Mouse (Mus musculus) liver, adult (tissue): Measurements from ENCODE around the gene Hnf4a.

ENCODE experiments used
- GATA4 ChIP-seq: IDR thresholded peaks from 2 replicates; pipeline ENCODE4 v1.6.1; 2014; ENCODE audit warnings: mild to moderate bottlenecking, low read length; ENCODE audit not compliant: insufficient replicate concordance

Gene Hnf4a

DNA sequence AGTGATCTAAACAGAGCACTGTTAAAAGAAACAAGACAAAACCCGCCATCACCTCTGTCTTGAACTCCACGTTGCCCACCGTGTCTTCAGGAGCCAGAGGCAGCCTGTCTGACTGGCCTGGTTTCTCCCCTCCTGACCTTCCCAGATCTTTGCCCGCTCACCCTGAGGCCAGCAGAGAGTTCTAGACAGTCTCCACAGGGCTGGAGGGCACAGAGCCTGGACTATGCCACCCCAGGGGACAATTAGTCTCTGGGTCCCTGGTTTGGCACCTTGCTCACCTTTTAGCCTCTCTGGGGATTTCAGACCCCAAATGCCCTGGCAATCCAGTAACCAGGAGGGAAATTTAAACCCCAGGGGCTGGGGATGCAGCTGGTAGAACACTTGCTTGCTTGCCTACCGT is 30.8 kb downstream of the Hnf4a start:
- no peak for TF ChIP-seq GATA4

DNA sequence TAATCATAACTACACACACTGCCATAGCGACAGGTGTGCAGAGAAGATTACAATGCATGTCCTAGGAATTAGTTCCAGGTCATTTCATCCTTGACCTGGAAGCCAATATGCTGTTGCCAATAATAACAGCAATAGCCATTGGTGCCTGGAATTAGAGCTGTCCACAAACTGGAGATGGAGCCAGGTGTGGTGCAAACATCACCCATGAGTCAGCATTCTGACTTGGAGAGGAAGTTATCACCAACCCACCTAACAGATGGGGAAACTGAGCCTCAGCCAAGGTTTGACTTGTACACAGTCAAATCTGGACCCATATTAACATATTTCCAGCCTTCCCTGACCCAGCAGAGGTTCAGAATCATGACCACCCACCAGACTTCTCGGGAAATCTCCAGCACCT is 31.8 kb downstream of the Hnf4a start:
- no peak for TF ChIP-seq GATA4

DNA sequence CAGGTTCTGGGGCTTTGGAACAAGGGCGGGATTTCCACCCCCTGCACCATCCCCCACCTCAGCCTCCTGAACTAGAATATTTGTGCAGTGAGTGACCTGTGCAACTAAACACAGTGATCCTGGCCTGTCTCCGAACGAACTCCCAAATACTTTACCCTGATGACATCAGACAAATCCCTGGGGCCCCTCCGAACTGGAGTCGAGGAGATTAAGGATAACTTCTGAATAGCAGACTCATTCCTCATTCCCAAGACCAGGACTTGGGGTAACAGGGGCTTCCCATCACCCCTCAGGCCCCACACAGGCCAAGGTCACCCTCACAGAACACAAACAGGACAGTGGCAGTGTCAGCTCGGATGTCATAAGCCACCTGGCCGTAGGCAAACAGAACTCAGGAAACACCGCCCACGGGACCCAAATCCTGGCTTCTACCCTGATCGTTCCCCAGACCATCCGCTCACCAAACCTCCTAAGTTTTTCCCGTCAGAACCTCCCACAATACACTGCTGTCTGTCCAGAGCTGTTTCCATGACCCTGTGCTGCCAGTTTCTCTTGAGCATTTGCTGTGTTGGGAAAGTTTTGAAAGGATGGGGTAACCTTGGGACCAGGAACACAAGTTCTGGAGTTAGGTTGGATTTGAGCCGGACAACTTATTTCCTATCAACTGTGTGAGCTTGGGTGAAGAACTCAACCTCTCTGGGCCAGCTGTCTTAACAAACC is 32.9 kb downstream of the Hnf4a start:
- TF ChIP-seq GATA4 = no peak

DNA sequence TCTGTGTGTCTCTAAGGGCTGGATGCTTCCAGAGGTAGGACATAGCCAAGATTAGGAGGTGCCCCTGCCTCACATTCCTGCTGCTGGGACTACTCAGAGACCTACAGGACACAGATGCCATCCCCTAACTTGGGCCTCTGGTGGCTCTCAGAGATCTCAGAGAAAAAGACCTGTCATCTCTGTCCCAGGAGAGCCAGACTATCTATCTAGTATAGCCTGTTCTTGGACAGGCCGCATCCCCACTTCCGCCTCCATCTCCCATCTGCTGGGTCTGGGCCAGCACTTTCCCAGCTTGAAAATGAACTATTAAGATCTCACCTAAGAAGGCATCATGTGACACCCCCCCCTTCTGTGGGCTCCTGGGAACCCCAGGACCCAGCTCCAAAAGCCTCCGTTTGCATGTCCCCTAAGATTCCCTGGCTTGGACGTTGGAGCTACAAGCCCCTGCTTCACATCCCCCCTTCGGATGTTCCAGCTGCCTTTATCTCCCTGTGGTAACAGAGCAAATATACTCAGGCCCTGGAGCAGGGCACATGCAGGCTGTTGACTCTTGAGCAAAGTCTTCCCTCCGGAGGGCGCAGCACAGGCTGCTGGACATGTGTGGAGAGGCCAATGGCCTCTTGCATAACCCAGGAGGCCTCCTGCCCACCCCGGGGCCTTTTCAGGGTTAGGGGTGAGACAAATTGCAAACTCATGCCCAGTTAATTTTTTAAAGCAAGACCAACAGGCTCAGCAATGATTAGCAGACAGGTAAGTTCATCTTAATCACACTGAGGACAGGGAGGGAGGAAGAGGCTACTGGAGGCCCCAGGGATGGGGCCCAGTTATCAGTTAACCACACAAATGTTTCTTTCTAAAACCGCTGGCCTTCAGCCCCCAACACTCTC is 33.9 kb downstream of the Hnf4a start:
- peak; percentile 80; the same call in 1 of the 2 replicates for TF ChIP-seq GATA4

DNA sequence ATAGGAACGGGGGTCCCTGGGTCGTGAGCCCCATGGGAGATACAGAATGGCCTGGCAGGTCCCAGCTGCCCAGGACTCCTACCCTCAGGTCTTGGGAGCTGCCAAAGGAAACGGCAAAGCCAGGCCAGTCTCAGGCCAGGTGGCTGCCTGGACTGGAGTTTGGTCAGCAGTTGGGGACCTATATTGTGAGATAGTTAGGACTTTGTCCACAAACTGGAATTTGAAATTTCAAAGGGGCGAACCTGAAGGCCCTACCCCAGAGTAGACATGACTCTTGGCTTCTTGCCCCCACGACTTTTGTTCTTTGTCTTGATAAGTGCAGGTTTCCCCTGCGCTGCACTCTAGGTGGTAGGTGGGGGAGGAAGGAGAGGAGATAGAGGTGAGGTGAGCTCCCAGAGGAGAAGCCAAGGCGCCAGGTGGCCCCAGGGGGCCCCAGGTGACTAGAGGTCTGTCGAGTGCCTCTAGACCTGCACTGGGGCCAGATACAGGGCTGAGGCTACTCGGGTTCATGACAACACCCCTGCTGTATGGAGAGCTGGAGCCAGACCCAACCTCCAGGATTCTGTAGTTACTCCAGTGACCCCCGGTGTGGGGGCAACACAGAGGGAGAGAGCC is 35.1 kb downstream of the Hnf4a start:
- no peak for TF ChIP-seq GATA4

DNA sequence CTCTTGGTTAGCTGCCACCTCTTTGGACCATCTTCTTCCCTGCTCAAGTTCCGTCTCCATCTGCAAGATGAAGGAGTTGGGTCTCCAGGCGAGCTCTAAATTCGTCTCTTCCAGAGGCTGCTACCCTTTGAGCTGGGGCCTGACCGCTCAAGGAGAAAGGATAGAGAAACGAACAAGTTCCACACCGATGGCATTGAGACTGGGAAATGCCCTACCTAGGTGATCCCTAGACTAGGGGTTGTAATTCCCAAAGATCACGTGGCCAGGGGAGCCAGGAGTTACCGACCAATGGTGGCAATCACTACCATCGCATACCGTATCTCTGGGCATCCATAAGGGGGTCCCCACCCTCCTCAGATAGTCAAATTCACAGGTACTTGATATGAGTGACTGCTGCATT is 36.1 kb downstream of the Hnf4a start:
- TF ChIP-seq GATA4 = no peak

DNA sequence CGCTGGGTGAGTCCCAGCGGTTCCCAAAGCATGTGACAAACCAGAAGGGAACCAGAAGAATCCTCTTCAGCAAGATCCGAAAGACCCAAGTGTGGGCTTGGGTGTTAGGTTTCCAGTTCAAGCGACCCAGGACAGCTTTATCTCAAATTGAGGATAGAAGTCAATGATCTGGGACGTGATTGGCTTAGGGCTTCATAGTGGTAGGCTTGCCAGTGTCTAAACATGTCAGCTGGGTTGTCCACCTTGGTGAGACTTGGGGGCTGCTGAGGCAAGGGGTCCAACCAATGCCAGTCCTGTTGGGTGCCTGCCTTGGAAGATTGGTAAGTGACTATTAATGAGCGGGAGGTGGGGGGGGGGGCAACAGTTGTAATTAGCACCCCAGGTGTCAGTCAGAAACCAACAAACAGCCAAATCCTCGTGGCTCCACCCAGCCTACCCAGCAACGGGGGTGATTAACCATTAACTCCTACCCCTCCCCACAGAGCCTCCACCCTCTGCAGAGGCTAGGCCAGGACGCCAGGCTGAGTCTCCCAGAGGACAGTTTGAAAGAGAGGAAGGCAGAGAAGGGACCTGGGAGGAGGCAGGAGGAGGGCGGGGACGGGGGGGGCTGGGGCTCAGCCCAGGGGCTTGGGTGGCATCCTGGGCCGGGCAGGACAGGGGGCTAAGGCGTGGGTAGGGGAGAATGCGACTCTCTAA is 40.2 kb downstream of the Hnf4a start:
- no peak for TF ChIP-seq GATA4

DNA sequence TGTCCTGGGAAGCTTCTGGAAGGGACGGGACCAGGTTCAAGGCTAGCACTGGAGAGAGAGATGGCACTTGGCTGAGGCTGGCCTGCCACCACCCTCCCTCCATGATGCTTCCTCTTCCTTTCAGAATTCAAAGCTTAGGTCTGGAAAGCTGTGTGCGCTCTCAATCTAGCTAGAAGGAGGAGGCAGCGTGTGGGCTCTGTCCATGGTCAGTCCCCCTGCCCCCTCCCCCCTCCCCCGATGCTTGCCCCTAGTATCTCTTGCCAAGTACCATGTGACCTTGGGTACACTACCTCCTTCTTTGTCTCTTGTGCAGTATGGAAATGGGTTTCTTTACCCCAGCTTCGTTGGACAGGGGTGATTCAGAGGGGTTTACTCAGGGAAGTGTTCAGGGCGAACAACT is 42.2 kb downstream of the Hnf4a start:
- no peak for TF ChIP-seq GATA4

DNA sequence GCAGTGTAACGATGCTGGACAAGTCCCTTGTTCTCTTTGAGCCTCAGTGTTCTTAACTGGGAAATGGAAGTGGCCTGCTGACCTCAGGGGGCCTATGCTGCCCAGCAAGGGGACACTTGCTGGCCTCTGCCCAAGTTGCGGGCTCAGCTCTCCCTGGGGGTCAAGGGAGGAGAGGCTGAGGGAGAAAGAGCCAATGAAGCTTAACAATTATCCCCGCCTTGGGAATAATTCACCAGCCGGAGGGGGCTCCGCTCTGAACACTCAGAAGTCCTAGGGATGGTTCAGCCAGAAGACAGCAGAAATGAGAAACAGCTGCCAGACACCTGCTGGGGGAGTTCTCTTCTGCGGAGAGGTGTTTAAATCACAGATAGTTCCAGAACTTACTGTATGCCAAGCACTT is 43.2 kb downstream of the Hnf4a start:
- TF ChIP-seq GATA4 = no peak

DNA sequence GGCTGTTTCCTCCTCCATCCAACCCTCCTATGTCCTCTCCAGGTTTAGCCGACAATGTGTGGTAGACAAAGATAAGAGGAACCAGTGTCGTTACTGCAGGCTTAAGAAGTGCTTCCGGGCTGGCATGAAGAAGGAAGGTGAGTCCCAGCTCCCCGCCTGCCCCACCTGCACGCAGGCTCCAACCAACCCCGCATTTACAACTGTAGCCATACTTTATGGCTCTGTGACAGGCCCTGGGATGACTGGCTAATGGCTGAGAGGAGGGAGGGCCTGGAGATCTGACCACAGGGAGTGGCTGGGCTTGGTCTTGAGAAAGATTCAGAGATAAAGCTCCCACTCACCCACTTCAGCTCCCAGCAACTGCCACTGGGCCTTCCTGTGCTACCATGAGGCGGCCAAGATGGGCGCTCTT is 45.9 kb downstream of the Hnf4a start:
- TF ChIP-seq GATA4 = no peak

DNA sequence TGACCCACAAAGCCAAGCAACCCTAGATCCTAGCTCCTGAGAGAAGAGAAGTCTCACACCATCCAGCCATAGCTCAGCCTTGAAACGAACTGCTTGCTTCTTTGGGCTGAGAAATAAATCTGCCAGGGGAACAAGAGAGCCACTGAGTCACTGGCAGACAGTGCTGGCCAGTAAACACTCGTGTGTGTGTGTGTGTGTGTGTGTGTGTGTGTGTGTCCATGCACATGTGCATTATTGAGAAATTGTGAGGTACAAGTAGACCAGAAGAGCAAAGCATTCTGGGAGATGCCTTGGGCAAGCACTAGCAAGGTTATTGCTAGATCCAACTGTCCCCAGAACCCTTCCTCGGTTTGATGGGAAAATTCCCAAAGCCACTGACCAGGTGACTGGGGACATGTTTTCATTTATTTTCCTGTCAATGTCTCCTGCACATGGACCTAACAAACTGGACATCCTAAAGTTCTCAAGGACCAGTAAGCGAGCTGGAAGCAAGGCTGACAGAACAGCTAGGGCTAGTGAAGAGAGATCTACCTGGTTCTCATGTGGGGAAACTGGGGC is 47.9 kb downstream of the Hnf4a start:
- no peak for TF ChIP-seq GATA4

DNA sequence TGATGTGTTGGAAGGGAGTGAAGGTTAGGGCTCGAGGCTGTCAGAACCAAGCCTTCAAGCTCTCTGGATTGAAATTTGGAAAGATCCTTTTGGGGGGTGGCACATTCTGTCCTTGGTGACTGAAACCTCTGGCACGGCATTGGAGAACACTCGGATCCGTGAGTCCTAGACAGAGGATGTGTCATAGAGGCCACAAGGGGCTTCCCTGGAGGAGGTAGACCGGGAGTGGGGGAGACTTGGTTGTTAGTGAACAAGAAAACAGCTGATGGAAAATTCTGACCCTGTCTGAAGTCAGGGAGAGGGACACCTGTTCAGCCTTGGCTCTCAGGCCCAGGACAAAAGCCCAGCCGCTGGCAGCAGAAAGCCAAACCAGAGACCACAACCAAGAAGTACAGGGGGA is 48.4 kb downstream of the Hnf4a start:
- no peak for TF ChIP-seq GATA4

DNA sequence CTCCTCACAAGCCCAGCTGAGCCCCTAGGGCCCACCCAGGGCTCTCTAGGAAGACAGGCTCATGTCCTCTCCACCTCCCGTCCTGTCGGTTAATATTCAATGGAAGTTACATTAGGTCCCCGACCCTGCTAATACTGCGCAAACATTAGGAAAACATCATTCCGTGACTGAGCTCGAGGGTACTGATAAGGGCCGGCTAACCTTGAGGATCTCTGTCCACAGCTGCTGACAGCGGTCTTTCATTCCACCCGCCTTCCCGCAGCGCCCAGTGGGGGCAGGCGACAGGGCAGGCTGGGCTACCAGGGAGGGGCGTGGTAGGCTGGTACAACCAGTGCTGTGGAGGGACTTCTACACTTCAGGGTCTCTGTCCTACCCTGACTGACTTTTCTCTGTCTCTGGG is 48.8 kb downstream of the Hnf4a start:
- peak; percentile 94; the same call in 1 of the 2 replicates for TF ChIP-seq GATA4

DNA sequence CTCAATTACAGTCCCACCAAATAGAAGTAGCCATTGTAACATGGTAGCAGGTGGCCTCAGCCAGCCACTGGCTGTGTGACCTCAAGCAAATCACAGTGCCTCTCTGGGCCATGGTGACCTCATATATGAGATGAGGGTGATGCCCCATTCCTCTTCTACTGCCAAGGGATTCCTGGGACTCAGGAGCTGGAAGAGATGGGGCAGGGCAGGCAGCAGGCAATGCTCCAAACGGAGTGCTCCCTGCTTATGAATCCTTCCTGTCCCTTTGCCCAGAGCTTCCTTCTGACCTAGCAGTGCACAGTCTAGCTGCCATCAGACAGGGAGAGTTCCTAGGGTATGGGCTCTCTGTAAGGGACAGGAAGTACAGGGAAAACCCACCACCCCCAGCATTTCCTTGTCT is 51.9 kb downstream of the Hnf4a start:
- TF ChIP-seq GATA4 = no peak

DNA sequence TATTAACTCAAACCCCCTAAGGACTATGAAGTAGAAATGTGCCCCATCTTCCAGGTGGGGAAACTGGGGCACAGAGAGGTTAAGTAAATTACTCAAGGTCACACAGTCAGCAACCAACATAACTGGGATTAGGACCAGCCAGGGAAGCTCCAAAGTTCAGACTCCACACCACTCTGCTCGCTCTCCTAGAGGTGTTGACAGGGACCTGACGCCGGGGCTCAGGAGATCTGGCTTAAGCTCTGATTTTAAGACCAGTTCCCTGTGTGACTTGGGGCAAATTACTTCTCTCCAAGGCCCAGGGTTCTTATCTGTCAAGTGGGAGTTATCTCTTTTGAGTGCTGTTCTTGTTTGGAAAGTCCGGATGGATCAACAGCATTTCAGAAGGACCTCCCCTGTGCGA is 52.6 kb downstream of the Hnf4a start:
- TF ChIP-seq GATA4 = no peak; the same call in 1 of the 2 replicates

DNA sequence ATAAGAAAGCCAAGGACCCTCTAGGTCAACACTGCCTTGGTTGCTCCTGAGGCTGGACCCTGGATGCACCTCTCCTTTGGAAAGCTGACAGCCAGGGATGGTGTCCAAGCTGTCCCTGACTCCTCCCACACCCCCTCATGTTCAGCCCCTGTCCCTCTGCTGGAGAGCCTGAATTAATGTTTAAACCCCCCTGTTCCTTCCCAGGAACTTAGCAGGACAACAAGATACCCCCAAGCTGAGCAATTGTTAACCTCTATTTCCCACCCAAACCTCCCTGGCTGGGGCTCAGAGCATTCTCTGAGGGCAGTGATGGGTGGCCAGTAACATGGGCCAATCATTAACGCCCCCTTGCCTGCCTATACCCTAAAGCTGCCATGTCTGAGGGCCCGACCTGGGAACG is 53.6 kb downstream of the Hnf4a start:
- no peak for TF ChIP-seq GATA4
